Mouse (Mus musculus): ENCODE measurements around the gene Gm10273.

DNA sequence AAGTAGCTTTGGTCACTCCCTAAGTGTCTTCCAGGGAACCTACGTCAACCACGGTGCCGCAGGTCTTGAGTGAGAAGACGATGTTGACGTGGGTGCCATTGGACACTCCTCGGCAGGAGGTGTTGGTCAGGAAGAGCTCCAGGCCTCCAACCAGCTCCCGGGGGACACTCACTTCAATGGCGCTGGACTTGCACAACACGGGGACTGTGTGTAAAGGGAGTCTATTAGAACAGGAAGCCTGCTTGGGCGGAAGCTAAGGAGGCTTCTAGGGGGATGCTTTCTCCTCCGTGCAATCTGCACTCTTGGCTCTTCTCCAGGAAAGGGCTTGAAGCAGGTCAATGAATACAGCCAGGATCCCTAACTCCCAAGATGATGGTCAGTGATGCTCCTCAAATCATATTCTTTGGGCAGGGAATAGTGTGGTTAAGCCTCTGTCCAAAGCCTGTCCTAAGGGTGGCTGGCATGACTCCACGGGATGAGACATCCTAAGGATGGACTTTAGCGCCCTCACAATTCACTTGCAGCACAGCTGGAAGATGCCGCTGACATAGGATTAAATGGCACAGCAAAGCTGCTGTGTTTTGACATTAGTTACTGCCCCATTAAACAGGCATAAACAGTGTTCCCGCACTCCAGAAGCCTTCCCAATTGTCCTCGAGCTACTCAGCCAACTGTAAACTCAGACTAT lies 34.2 kb downstream of the Gm10273 start:
- TF ChIP-seq CTCF (IDR thresholded peaks at IDR 0.05; ENCODE audit: control insufficient read depth, insufficient read depth, low read length) (no peak), POLR2A (IDR thresholded peaks at IDR 0.05; ENCODE audit: borderline replicate concordance, control insufficient read depth, low read depth, low read length) (no peak)
